Mouse (Mus musculus) 3T3-L1 (cell line): ENCODE data around the gene Gm10715.
"Not testable (repeated sequence)": the region's sequence is repeated elsewhere in the genome, so short reads cannot be mapped to it uniquely, and the experiment has no call there.

Experiments
- DNase-seq: peaks from one replicate; pipeline ENCODE4 v3.0.0-alpha.2; 2015; ENCODE audit warnings: low read depth, low spot score

Gene Gm10715

DNA sequence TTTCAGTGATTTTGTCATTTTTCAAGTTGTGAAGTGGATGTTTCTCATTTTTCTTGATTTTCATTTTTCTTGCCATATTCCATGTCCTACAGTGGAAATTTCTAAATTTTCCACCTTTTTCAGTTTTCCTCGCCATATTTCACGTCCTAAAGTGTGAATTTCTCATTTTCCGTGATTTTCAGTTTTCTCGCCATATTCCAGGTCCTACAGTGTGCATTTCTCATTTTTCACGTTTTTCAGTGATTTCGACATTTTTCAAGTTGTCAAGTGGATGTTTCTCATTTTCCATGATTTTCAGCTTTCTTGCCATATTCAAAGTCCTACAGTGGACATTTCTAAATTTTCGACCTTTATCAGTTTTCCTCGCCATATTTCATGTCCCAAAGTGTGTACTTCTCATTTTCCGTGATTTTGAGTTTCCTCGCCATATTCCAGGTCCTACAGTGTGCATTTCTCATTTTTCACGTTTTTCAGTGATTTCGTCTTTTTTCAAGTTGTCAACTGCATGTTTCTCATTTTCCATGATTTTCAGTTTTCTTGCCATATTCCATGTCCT, 11.7 kb upstream of the Gm10715 start, which contains the start of gene Gm10717:
Gene Gm10717 (plus strand): TSS at position 506 of the 556 bp plus-strand sequence.
- DNase-seq, result not testable (repeated sequence)

DNA sequence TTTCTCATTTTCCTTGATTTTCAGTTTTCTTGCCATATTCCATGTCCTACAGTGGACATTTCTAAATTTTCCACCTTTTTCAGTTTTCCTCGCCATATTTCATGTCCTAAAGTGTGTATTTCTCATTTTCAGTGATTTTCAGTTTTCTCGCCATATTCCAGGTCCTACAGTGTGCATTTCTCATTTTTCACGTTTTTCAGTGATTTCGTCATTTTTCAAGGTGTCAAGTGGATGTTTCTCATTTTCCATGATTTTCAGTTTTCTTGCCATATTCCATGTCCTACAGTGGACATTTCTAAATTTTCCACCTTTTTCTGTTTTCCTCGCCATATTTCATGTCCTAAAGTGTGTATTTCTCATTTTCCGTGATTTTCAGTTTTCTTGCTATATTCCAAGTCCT, 11.0 kb upstream of the Gm10715 start:
- not testable (repeated sequence) for DNase-seq

DNA sequence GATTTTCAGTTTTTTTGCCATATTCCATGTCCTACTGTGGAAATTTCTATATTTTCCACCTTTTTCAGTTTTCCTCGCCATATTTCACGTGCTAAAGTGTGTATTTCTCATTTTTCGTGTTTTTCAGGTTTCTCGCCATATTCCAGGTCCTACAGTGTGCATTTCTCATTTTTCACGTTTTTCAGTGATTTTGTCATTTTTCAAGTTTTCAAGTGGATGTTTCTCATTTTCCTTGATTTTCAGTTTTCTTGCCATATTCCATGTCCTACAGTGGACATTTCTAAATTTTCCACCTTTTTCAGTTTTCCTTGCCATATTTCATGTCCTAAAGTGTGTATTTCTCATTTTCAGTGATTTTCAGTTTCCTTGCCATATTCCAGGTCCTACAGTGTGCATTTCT, 10.5 kb upstream of the Gm10715 start:
- DNase-seq, result not testable (repeated sequence)

DNA sequence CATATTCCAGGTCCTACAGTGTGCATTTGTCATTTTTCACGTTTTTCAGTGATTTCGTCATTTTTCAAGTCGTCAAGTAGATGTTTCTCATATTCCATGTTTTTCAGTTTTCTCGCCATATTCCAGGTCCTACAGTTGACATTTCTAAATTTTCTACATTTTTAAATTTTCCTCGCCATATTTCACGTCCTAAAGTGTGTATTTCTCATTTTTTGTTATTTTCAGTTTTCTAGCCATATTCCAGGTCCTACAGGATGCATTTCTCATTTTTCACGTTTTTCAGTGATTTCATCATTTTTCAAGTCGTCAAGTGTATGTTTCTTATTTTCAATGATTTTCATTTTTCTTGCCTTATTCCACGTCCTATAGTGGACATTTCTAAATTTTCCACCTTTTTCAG, 9.9 kb upstream of the Gm10715 start:
- DNase-seq, result not testable (repeated sequence)

DNA sequence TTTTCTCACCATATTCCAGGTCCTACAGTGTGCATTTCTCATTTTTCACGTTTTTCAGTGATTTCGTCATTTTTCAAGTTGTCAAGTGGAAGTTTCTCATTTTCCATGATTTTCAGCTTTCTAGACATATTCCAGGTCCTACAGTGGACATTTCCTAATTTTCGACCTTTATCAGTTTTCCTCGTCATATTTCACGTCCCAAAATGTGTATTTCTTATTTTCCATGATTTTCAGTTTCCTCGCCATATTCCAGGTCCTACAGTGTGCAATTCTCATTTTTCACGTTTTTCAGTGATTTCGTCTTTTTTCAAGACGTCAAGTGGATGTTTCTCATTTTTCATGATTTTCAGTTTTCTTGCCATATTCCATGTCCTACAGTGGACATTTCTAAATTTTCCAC, 9.5 kb upstream of the Gm10715 start:
- peak; percentile 67 for DNase-seq

DNA sequence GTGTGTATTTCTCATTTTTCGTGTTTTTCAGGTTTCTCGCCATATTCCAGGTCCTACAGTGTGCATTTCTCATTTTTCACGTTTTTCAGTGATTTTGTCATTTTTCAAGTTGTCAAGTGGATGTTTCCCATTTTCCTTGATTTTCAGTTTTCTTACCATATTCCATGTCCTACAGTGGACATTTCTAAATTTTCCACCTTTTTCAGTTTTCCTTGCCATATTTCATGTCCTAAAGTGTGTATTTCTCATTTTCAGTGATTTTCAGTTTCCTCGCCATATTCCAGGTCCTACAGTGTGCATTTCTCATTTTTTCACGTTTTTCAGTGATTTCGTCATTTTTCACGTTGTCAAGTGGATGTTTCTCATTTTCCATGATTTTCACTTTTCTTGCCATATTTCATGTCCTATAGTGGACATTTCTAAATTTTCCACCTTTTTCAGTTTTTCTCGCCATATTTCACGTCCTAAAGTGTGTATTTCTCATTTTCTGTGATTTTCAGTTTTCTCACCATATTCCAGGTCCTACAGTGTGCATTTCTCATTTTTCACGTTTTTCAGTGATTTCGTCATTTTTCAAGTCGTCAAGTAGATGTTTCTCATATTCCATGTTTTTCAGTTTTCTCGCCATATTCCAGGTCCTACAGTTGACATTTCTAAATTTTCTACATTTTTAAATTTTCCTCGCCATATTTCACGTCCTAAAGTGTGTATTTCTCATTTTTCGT, 7.2 kb upstream of the Gm10715 start:
- DNase-seq, result not testable (repeated sequence)

DNA sequence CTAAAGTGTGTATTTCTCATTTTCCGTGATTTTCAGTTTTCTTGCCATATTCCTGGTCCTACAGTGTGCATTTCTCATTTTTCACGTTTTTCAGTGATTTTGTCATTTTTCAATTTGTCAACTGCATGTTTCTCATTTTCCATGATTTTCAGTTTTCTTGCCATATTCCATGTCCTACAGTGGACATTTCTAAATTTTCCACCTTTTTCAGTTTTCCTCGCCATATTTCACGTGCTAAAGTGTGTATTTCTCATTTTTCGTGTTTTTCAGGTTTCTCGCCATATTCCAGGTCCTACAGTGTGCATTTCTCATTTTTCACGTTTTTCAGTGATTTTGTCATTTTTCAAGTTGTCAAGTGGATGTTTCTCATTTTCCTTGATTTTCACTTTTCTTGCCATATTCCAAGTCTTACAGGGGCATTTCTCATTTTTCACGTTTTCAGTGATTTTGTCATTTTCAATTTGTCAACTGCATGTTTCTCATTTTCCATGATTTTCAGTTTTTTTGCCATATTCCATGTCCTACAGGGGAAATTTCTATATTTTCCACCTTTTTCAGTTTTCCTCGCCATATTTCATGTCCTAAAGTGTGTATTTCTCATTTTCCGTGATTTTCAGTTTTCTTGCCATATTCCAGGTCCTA, 5.9 kb upstream of the Gm10715 start:
- peak; percentile 91 for DNase-seq

DNA sequence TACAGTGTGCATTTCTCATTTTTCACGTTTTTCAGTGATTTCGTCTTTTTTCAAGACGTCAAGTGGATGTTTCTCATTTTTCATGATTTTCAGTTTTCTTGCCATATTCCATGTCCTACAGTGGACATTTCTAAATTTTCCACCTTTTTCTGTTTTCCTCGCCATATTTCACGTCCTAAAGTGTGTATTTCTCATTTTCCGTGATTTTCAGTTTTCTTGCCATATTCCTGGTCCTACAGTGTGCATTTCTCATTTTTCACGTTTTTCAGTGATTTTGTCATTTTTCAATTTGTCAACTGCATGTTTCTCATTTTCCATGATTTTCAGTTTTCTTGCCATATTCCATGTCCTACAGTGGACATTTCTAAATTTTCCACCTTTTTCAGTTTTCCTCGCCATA, 2.4 kb upstream of the Gm10715 start, which contains the start of gene Gm17535:
Gene Gm17535 (plus strand): TSS at position 301 of the 400 bp plus-strand sequence.
- not testable (repeated sequence) for DNase-seq

DNA sequence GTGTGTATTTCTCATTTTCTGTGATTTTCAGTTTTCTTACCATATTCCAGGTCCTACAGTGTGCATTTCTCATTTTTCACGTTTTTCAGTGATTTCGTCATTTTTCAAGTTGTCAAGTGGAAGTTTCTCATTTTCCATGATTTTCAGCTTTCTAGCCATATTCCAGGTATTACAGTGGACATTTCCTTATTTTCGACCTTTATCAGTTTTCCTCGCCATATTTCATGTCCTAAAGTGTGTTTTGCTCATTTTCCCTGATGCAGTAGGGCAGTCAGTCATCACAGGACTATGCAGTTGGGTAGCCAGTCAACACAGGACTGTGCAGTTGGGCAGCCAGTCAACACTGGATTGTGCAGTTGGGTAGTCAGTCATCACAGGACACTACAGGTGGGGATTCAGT, 1.5 kb downstream of the Gm10715 start:
- peak; percentile 18 for DNase-seq
